Mouse (Mus musculus): ENCODE measurements around the gene Rhoj. TPM values are rescaled to one million over a fixed set of nuclear protein-coding genes. Genes with fewer than 3 reads are reported as not detected.

Gene Rhoj
- polyA plus RNA-seq, 1 experiment from 2014 or later = 45.5 TPM

DNA sequence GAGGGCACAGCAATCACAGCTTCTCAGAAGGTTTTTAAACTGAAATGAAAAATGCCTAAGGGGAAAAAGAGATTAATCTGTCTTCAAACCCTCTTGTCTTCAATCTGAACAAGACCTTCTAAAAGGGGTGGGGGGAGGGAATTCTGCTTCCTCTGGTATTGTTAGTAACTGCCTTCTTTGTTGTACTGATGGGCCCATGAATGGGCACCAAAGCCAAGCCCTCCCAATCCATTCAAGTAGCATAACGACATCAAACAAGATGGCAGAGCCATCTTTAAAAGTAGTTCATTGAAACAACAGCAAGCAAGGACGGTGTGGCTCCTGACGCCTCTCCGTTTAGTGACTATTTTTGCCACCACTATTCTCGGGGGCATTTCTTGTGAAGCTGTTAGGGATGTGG, 42.6 kb downstream of the Rhoj start:
- H3K4me1 ChIP-seq = no peaks in the 10 kb centered on the region; the same call in 1 of the 2 replicates
- no peaks in the 10 kb centered on the region for H3K27me3 ChIP-seq
- no peak overlapping the region for H3K27ac ChIP-seq
- H3K9ac ChIP-seq = no peak overlapping the region
- no peak overlapping the region for H3K4me3 ChIP-seq
- H3K36me3 ChIP-seq = no peaks in the 10 kb centered on the region
- H3K9me3 ChIP-seq = no peaks in the 10 kb centered on the region
- no peak for ATAC-seq (ENCODE audit: insufficient number of reproducible peaks, insufficient read depth, low FRiP score, low TSS enrichment)
- WGBS = 85% methylated on average over 5 of the region's 5 CpGs
- H3K4me2 ChIP-seq (replicated peaks) = no peak overlapping the region

DNA sequence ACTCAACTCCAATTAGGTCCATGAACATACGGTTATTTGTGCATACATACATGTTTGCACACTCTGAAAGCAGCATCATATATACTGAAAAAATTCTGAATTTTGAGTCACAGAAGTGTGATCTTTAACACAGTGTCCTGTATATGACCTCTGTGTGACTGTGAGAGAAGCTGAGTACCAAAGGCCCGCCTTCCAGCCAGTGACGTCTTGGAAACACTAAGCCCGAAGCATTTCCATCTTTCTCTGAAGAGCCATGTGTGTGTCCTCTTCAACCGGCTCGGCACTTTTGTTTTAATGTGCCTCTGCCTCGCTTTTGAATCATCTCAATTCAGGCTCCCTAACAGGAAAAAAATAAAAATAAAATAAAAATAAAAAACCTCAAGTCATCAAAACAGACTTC, 43.7 kb downstream of the Rhoj start:
- Histone ChIP-seq H3K9ac (no peak overlapping the region), H3K4me3 (no peak overlapping the region), H3K9me3 (no peaks in the 10 kb centered on the region), H3K4me2 (replicated peaks) (no peak overlapping the region), H3K4me1 (no peaks in the 10 kb centered on the region; the same call in 1 of the 2 replicates), H3K36me3 (no peaks in the 10 kb centered on the region), H3K27me3 (no peaks in the 10 kb centered on the region), H3K27ac (no peak overlapping the region)
- ATAC-seq (ENCODE audit: insufficient number of reproducible peaks, insufficient read depth, low FRiP score, low TSS enrichment) = no peak
- WGBS = 72% methylated on average over 7 of the region's 7 CpGs

DNA sequence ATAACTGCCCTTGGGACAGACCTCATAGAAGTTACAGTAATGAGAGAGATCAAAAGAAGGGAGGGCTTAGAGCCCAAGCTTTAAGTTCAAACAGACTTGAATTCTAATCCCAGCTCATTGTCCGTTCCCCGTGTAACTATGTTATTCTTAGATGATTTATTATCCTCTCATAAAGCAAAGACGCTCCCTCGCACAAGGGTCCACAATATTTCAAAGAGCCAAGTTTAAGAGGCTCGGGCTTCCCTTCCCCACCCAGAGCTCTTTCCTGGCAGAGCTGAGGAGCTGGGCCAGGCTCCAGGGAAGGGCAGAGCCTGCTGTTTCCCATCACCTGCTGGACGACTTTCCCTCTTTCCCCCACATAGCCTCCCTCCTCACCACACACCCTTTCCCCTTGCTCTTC, 44.3 kb downstream of the Rhoj start:
- whole genome bisulfite sequencing = 59% methylated on average over 6 of the region's 6 CpGs
- no peak for ATAC-seq (ENCODE audit: insufficient number of reproducible peaks, insufficient read depth, low FRiP score, low TSS enrichment)
- Histone ChIP-seq H3K27ac (no peak overlapping the region), H3K4me3 (no peak overlapping the region), H3K9ac (no peak overlapping the region), H3K9me3 (no peaks in the 10 kb centered on the region), H3K36me3 (no peaks in the 10 kb centered on the region), H3K4me2 (replicated peaks) (no peak overlapping the region), H3K27me3 (no peaks in the 10 kb centered on the region), H3K4me1 (no peaks in the 10 kb centered on the region; the same call in 1 of the 2 replicates)

DNA sequence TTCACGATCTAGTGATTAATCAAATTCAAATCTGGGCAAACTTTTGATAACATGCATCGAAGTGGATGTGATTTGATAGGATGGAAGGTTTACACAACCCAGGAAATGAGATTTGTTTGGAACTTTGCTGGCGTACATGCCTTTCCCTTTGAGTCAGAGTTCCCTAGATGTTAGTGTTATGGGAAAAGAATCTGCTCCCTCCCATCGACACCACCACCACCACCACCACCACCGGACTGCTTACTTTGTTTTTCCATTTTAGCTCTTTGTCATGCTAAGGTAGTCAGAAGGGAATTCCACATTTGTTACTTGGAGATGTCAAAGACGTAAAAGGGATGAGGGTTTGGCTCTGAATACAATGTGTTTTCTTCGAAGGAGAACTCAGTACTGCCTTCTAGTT, 46.2 kb downstream of the Rhoj start:
- no peak overlapping the region for H3K4me3 ChIP-seq
- no peaks in the 10 kb centered on the region; the same call in 1 of the 2 replicates for H3K4me1 ChIP-seq
- no peak overlapping the region for H3K4me2 ChIP-seq (replicated peaks)
- no peak for ATAC-seq (ENCODE audit: insufficient number of reproducible peaks, insufficient read depth, low FRiP score, low TSS enrichment)
- no peak overlapping the region for H3K9ac ChIP-seq
- no peaks in the 10 kb centered on the region for H3K9me3 ChIP-seq
- no peaks in the 10 kb centered on the region for H3K36me3 ChIP-seq
- no peak overlapping the region for H3K27ac ChIP-seq
- WGBS = 87% methylated on average over 7 of the region's 7 CpGs
- H3K27me3 ChIP-seq = no peaks in the 10 kb centered on the region

DNA sequence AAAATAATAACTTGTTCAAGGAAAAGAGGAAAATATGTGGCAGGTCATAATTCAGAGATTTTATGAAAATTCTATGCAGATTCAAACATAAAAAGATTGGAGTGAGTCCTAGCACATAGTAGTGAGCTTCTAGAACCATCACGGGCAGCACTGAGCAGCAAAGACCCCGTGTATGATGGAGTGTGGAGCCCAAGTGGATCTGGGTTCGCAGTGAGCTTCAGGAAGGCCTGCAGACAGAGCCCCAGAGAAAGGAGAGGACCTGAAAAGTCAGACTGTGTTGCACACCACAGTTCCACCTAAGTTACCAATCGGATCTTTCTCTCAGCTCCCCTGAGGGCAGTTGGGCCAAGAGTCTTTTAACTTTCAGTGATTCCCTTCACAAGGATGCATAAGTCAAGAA, 49.7 kb downstream of the Rhoj start:
- H3K4me3 ChIP-seq = no peak overlapping the region
- H3K36me3 ChIP-seq = no peaks in the 10 kb centered on the region
- H3K4me1 ChIP-seq = no peaks in the 10 kb centered on the region; the same call in 1 of the 2 replicates
- ATAC-seq (ENCODE audit: insufficient number of reproducible peaks, insufficient read depth, low FRiP score, low TSS enrichment) = no peak
- H3K4me2 ChIP-seq (replicated peaks) = no peak overlapping the region
- H3K9ac ChIP-seq = no peak overlapping the region
- no peaks in the 10 kb centered on the region for H3K27me3 ChIP-seq
- no peaks in the 10 kb centered on the region for H3K9me3 ChIP-seq
- H3K27ac ChIP-seq = no peak overlapping the region
- 86% methylated on average over 4 of the region's 4 CpGs for WGBS

DNA sequence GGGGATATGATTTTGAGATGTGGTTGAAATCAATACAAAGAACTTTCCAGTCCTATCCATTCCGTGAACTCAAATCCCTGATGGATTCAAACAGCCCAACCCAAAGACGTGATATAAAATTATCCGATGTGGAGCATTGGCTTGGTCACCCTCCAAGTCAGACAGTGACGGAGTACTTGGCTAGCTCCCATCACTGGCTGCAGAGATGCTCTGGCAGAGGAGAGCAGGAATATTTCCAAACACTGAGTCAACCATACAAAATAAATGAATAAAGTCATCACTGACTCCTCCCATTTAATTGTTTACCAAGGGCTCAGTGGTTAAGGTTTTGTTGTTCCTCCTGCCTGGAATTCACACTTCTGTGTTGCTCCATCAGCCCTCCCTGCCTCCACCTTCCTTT, 50.6 kb downstream of the Rhoj start:
- 89% methylated on average over 4 of the region's 4 CpGs for WGBS

DNA sequence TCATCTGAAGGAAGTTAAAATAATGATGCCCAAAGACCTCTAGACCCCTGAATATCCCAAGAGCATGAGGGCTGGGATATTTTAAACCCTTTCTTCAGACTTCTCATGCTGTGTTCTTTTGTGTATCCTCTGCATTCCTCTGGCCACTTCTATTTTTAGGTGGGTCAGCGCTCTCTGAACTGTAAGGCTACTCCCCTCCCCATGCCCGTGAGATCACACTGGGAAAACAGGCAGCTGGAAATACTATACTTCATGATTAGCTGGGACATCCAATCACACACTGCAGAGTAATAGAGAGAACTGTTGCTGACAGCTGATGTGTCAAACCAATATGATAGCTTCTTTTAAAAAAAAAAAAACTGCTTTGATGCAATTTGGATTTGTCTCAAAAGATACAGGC, 51.4 kb downstream of the Rhoj start:
- no peak overlapping the region for H3K27ac ChIP-seq
- H3K27me3 ChIP-seq = no peaks in the 10 kb centered on the region
- no peaks in the 10 kb centered on the region for H3K4me1 ChIP-seq
- no peak overlapping the region for H3K4me3 ChIP-seq
- no peak for ATAC-seq (ENCODE audit: insufficient number of reproducible peaks, insufficient read depth, low FRiP score, low TSS enrichment)
- WGBS = 34% methylated on average over 2 of the region's 2 CpGs
- H3K4me2 ChIP-seq (replicated peaks) = no peak overlapping the region
- H3K9ac ChIP-seq = no peak overlapping the region
- H3K36me3 ChIP-seq = no peaks in the 10 kb centered on the region
- no peaks in the 10 kb centered on the region; the same call in 1 of the 2 replicates for H3K9me3 ChIP-seq

More for the DNA sequence above, 50.6 kb downstream of the Rhoj start:
- Histone ChIP-seq H3K36me3 (no peaks in the 10 kb centered on the region), H3K4me3 (no peak overlapping the region), H3K9ac (no peak overlapping the region), H3K27me3 (no peaks in the 10 kb centered on the region), H3K4me1 (no peaks in the 10 kb centered on the region), H3K4me2 (replicated peaks) (no peak overlapping the region), H3K9me3 (no peaks in the 10 kb centered on the region; the same call in 1 of the 2 replicates), H3K27ac (no peak overlapping the region)
- no peak for ATAC-seq (ENCODE audit: insufficient number of reproducible peaks, insufficient read depth, low FRiP score, low TSS enrichment)

DNA sequence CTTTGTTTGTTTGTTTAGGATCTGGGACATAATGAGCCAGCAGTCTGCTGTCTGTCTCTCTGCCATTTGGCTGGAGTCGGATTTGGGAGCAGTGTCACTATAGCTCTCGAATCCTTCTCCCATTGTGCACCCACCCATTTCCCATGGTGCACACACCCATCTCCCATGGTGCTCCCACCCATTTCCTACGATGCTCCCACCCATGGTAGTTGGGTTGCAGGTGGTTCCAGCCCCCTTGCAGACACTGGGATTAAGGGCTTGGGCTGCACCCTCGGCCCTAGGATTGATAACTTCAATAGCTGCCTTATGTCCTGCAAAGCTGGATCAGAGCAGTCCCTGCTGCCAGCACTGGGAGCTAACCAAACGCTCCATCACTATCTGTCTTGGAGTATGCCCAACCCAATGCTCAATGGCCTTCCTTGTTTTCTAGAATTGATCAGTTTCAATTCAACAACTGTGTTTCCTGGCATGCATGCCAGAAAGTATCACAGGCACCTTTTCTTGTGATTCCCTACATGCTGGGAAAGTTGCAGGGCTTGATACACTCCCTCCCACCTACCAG, 51.9 kb downstream of the Rhoj start:
- Histone ChIP-seq H3K4me1 (no peaks in the 10 kb centered on the region), H3K9me3 (no peaks in the 10 kb centered on the region; the same call in 1 of the 2 replicates), H3K27me3 (no peaks in the 10 kb centered on the region), H3K4me2 (replicated peaks) (no peak overlapping the region), H3K4me3 (no peak overlapping the region), H3K27ac (no peak overlapping the region), H3K9ac (no peak overlapping the region), H3K36me3 (no peaks in the 10 kb centered on the region)
- 79% methylated on average over 5 of the region's 5 CpGs for WGBS
- ATAC-seq (ENCODE audit: insufficient number of reproducible peaks, insufficient read depth, low FRiP score, low TSS enrichment) = no peak

DNA sequence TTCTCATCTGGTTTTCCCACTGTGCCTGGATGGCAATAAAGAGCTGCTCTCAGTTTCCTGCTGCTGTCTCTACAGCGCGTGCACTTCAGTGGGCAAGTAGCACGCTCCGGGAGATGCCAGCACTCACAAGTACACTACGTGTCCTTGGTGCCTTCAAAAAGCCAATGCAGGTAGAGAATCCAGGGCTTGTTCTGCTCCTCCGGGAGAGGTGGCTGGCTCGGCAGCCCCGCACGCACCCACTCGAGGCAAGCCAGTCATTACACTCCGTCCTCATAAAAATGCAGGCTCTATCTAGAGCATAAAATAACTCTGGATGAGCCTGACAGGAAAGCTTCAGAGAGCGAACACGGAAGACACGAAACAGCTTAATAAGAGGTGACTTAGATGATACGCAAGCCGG, 54.3 kb downstream of the Rhoj start:
- no peak overlapping the region for H3K4me3 ChIP-seq
- no peaks in the 10 kb centered on the region for H3K27me3 ChIP-seq
- no peaks in the 10 kb centered on the region; the same call in 1 of the 2 replicates for H3K9me3 ChIP-seq
- no peaks in the 10 kb centered on the region for H3K4me1 ChIP-seq
- no peaks in the 10 kb centered on the region for H3K36me3 ChIP-seq
- no peak for ATAC-seq (ENCODE audit: insufficient number of reproducible peaks, insufficient read depth, low FRiP score, low TSS enrichment)
- no peak overlapping the region for H3K9ac ChIP-seq
- no peak overlapping the region for H3K4me2 ChIP-seq (replicated peaks)
- H3K27ac ChIP-seq = no peak overlapping the region
- WGBS = 92% methylated on average over 16 of the region's 16 CpGs

DNA sequence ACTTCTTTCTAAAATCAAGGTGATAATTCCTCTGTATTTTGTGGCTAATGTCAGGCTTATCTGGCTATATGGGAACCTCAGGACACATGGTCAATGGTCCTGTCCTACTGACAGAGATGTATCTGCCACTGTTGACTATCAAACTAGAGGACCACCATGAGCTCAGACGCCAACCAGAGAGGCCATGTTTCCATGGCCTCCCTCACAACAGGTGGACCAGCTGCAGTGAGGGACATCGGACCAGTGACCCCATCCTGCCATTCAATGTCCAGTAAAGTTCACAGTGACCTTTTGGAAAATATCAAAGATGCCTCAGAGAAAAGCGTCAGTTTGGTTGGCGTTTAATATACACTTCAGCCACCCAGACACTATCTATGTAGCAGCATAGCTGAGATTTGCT, 56.3 kb downstream of the Rhoj start:
- Histone ChIP-seq H3K4me2 (replicated peaks) (no peak overlapping the region), H3K27ac (no peak overlapping the region), H3K36me3 (no peaks in the 10 kb centered on the region), H3K4me3 (no peak overlapping the region), H3K4me1 (no peaks in the 10 kb centered on the region), H3K27me3 (no peaks in the 10 kb centered on the region), H3K9me3 (no peaks in the 10 kb centered on the region; the same call in 1 of the 2 replicates), H3K9ac (no peak overlapping the region)
- no peak for ATAC-seq (ENCODE audit: insufficient number of reproducible peaks, insufficient read depth, low FRiP score, low TSS enrichment)
- WGBS = 95% methylated on average over 4 of the region's 4 CpGs

DNA sequence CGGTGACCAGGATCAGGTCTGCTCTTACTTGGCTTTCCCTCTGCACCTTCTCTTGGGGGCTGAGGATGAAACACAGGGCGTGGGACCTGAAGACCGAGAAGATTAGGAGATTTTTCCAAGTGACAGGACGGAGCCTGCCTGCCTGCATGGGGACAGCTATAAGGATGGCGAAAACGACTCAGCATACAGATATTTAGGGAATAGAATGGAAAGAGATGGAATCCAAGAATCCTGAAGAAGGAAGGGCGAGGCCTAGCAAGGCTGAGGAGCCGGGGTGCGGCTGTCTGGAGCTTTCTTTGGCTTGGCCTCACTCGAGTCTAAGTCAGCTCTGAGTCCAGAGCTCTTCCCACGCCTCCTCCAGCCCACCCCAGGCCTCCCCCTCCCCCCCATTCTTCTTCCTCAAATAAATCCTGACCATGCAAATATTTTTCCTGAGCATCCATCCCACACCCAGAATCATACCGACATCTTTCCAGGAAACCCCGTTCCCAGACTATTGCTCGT, 57.6 kb downstream of the Rhoj start:
- Histone ChIP-seq H3K27me3 (no peaks in the 10 kb centered on the region), H3K4me2 (replicated peaks) (no peak overlapping the region), H3K9ac (no peak overlapping the region), H3K9me3 (no peaks in the 10 kb centered on the region; the same call in 1 of the 2 replicates), H3K27ac (no peak overlapping the region), H3K36me3 (no peaks in the 10 kb centered on the region), H3K4me1 (no peaks in the 10 kb centered on the region), H3K4me3 (no peak overlapping the region)
- 90% methylated on average over 14 of the region's 14 CpGs for WGBS
- ATAC-seq (ENCODE audit: insufficient number of reproducible peaks, insufficient read depth, low FRiP score, low TSS enrichment) = no peak

DNA sequence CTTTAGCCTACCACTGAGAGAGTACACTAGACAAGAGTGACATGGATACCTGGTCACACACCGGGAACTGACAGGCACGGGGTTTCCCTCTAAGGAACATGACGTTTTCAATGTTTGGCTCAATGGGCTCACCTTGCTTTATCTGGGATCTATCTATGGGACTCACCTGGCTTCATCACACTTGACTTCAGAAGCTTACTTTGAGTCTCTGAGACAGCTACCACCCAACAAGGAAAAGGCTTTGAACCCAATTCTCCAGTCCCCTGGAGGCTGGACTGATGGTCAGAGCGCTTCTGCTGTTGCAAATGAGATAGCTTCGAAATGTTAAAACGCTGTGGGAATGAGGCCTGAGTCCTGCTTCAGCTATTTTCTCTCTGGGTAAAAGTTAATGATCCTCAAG, 59.2 kb downstream of the Rhoj start:
- 93% methylated on average over 6 of the region's 6 CpGs for WGBS
- no peak overlapping the region for H3K4me3 ChIP-seq
- H3K4me1 ChIP-seq = no peaks in the 10 kb centered on the region
- H3K4me2 ChIP-seq (replicated peaks) = no peak overlapping the region
- ATAC-seq (ENCODE audit: insufficient number of reproducible peaks, insufficient read depth, low FRiP score, low TSS enrichment) = no peak
- no peaks in the 10 kb centered on the region for H3K27me3 ChIP-seq
- H3K27ac ChIP-seq = no peak overlapping the region
- H3K9ac ChIP-seq = no peak overlapping the region
- no peaks in the 10 kb centered on the region for H3K36me3 ChIP-seq
- no peaks in the 10 kb centered on the region; the same call in 1 of the 2 replicates for H3K9me3 ChIP-seq

Data from embryonic facial prominence, embryonic 12.5 days (tissue).